Mouse (Mus musculus) kidney, adult 2 months (tissue): ENCODE data around the gene Csgalnact2.

ENCODE experiments used
- CTCF ChIP-seq: fragments of 200-500 bp; conservative IDR thresholded peaks from 2 replicates; pipeline ENCODE4 v1.5.1; 2011; ENCODE audit warnings: low read depth, mild to moderate bottlenecking, control low read depth, low read length, moderate library complexity, mixed read lengths; ENCODE audit not compliant: insufficient read depth, insufficient read length
- POLR2A ChIP-seq: fragments of 200-500 bp; IDR thresholded peaks from one replicate; pipeline ENCODE4 v1.6.1; 2011; ENCODE audit warnings: low read depth, low read length, control low read depth

GRCm38 (mm10) chr6:118076748-118077147, 62.2 kb downstream of the Csgalnact2 start:
- no peak for TF ChIP-seq CTCF
- no peak for TF ChIP-seq POLR2A
